Comparison of ENCODE assay signal across 9 mouse cellular contexts in the genomic region with DNA sequence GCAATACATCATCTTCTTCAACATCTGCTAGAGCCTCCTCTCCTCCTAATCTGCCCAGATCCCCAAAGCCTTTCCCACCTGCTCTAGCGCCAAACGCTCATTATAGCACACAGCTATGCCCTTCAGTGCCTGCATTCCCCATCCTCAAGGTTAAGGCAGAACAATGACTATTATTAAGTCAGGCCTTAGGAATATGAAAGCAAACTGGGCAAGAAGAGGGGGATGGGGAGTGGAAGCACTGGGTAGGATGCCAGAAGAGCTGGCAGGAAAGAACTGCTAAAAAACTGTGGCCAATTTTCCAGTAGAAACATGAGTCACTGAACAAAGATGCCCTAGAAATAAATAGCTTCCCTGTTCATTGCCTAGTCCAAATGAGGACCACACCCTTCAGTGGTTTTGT.
A peak's percentile ranks its signal among the peaks of the same experiment; 100 is the strongest.
DNase-seq lines count a peak whose midpoint lies in the region; ATAC-seq and TF ChIP-seq lines count a peak whose summit lies in the region.
"Had no signal": no experiment of that assay in that cellular context is flagged by ENCODE, and none has a peak within 500 bp of the region (broad histone marks: within the 10 kb centered on the region; RNA-seq: fewer than 3 reads in every experiment).

No protein-coding gene starts in this region.

- DNase-seq in adrenal gland, adult 2 months = peak; percentile 3
- no peak for DNase-seq in adrenal gland, postnatal 4 days (ENCODE audit: low spot score in 2 of 2)
- DNase-seq in hindbrain, postnatal 0 days (ENCODE audit: low spot score) = peak; percentile 12
- no peak for DNase-seq in hindbrain, embryonic 14.5 days (ENCODE audit: low spot score)
- peak; percentile 0 to 4 for DNase-seq in adrenal gland, postnatal 36 days
- DNase-seq in layer of hippocampus, adult 9-10 months (ENCODE audit: low spot score) = peak; percentile 10
- no peak for DNase-seq in liver
- DNase-seq in thymus, postnatal 25 days = no peak

- no peak overlapping the region for H3K4me2 ChIP-seq in hindbrain, postnatal 0 days (ENCODE audit: low read depth, low read length)
- H3K4me2 ChIP-seq in hindbrain, embryonic 14.5 days (replicated peaks) = no peak overlapping the region
- H3K4me2 ChIP-seq: liver, embryonic 15.5 days had no signal

- no peaks in the 10 kb centered on the region for H3K27me3 ChIP-seq in hindbrain, postnatal 0 days (ENCODE audit: insufficient read depth, low read length)
- H3K27me3 ChIP-seq in hindbrain, embryonic 14.5 days (ENCODE audit: control insufficient read depth, insufficient read depth, low read length) = no peaks in the 10 kb centered on the region
- H3K27me3 ChIP-seq: liver, embryonic 15.5 days had no signal

- no peaks in the 10 kb centered on the region for H3K36me3 ChIP-seq in hindbrain, postnatal 0 days (ENCODE audit: insufficient read depth, low read length)
- no peaks in the 10 kb centered on the region for H3K36me3 ChIP-seq in hindbrain, embryonic 14.5 days (replicated peaks; ENCODE audit: control insufficient read depth, insufficient read depth)
- H3K36me3 ChIP-seq: liver, embryonic 15.5 days had no signal

- no peaks in the 10 kb centered on the region for H3K9me3 ChIP-seq in hindbrain, postnatal 0 days (ENCODE audit: low read length)
- no peaks in the 10 kb centered on the region for H3K9me3 ChIP-seq in hindbrain, embryonic 14.5 days (ENCODE audit: control insufficient read depth, low read length)
- H3K9me3 ChIP-seq: liver, embryonic 15.5 days had no signal

- no peak for ATAC-seq in hindbrain, postnatal 0 days
- ATAC-seq in hindbrain, embryonic 14.5 days (ENCODE audit: low FRiP score) = no peak

- H3K27ac ChIP-seq in hindbrain, postnatal 0 days = no peak overlapping the region
- no peak overlapping the region for H3K27ac ChIP-seq in hindbrain, embryonic 14.5 days
- H3K27ac ChIP-seq: liver, embryonic 15.5 days had no signal

- no peak overlapping the region for H3K4me3 ChIP-seq in hindbrain, postnatal 0 days (ENCODE audit: low read length)
- H3K4me3 ChIP-seq in hindbrain, embryonic 14.5 days (replicated peaks; ENCODE audit: low read length) = no peak overlapping the region
- H3K4me3 ChIP-seq: liver, embryonic 15.5 days had no signal

- TF ChIP-seq CTCF in hindbrain, postnatal 0 days (IDR thresholded peaks at IDR 0.05; ENCODE audit: low read depth) = no peak

- H3K9ac ChIP-seq in hindbrain, postnatal 0 days (replicated peaks; ENCODE audit: low read length) = no peak overlapping the region
- H3K9ac ChIP-seq in hindbrain, embryonic 14.5 days = no peak overlapping the region
- H3K9ac ChIP-seq: liver, embryonic 15.5 days had no signal

- no peaks in the 10 kb centered on the region for H3K4me1 ChIP-seq in hindbrain, postnatal 0 days (ENCODE audit: insufficient read depth, low read length)
- no peaks in the 10 kb centered on the region for H3K4me1 ChIP-seq in hindbrain, embryonic 14.5 days (replicated peaks; ENCODE audit: control insufficient read depth, insufficient read depth, low read length)
- H3K4me1 ChIP-seq: liver, embryonic 15.5 days had no signal

- 54% methylated on average over 2 of the region's 2 CpGs for WGBS in hindbrain, postnatal 0 days
- 59% methylated on average over 2 of the region's 2 CpGs for WGBS in hindbrain, embryonic 14.5 days

Comparison
In these comparisons a context has a peak if more than half of its experiments do, and no peak if none do; other contexts are left out.
1. DNase-seq: peak in adrenal gland, adult 2 months (single experiment), hindbrain, postnatal 0 days (single experiment), adrenal gland, postnatal 36 days (2 of 2) and layer of hippocampus, adult 9-10 months (single experiment); none in adrenal gland, postnatal 4 days (0 of 2), hindbrain, embryonic 14.5 days (single experiment), liver (single experiment) and thymus, postnatal 25 days (single experiment).